Mouse (Mus musculus): ENCODE results near the gene Hhipl1. TPM values are rescaled to one million over a fixed set of nuclear protein-coding genes. Genes with fewer than 3 reads are reported as not detected.

The Hhipl1 gene
- total and polyA plus RNA-seq, 3 experiments, result not detected

DNA sequence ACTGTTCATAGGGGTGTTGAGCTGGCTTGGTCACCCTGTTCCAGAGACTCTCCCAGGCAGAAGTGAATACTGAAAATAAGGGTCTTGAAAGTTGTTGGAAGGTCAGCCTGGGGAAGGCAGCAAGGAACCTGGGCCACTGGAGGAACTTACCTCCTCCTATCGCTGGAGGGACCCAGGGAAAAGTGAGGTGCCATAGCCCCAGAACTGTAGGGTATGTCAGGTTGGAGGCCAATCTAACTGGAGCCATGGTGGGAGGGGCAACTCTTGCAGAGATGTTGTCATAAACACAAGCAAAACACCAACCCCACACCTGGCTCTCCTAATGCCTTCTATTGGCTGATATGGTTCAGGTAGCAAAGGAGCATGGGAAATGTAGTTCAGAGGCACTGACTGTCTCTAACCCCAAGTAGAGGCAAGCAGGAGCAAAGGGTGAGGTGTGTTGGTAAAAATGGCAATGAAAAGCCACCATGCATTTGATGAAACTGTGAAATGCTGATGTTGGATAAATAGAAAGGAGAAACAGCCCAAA, 7.2 kb downstream of the Hhipl1 start:
- DNase-seq (ENCODE audit: low read depth, low spot score), result no peak
- Histone ChIP-seq H3K4me1 (ENCODE audit: control insufficient read depth in 1 of 2, insufficient read depth in 2 of 2, low read length in 2 of 2) (no peaks in the 10 kb centered on the region), H3K4me3 (ENCODE audit: control insufficient read depth in 1 of 2, insufficient read depth in 1 of 2, low read depth in 2 of 2, low read length in 2 of 2) (no peak overlapping the region), H3K9me3 (replicated peaks; ENCODE audit: insufficient read depth, low read length) (no peaks in the 10 kb centered on the region), H3K27ac (ENCODE audit: control insufficient read depth, low read depth, low read length) (no peak overlapping the region), H3K36me3 (ENCODE audit: control insufficient read depth in 1 of 2, insufficient read depth in 2 of 2, low read length in 2 of 2) (no peaks in the 10 kb centered on the region), H3K27me3 (ENCODE audit: control insufficient read depth in 1 of 2, insufficient read depth in 2 of 2, low read length in 2 of 2) (no peaks in the 10 kb centered on the region), H3K9ac (ENCODE audit: control insufficient read depth, low read depth, low read length, poor library complexity, severe bottlenecking) (no peak overlapping the region), H3K79me2 (ENCODE audit: control insufficient read depth, insufficient read depth, low read length, poor library complexity) (no peaks in the 10 kb centered on the region)
- TF ChIP-seq POLR2AphosphoS5 (IDR thresholded peaks at IDR 0.05; ENCODE audit: borderline replicate concordance, low read depth, low read length) (no peak), RAD21 (IDR thresholded peaks at IDR 0.05; ENCODE audit: low read depth, low read length) (no peak), JUND (IDR thresholded peaks at IDR 0.05; ENCODE audit: low read depth, low read length) (no peak), ELF1 (IDR thresholded peaks at IDR 0.05; ENCODE audit: low read depth, low read length) (no peak), TBP (IDR thresholded peaks at IDR 0.05; ENCODE audit: low read depth, low read length) (no peak), TCF12 (IDR thresholded peaks at IDR 0.05; ENCODE audit: low read depth, low read length) (no peak), MYB (IDR thresholded peaks at IDR 0.05; ENCODE audit: low read depth, low read length) (no peak), GATA1 (IDR thresholded peaks at IDR 0.05; ENCODE audit: low read depth, low read length) (no peak)

DNA sequence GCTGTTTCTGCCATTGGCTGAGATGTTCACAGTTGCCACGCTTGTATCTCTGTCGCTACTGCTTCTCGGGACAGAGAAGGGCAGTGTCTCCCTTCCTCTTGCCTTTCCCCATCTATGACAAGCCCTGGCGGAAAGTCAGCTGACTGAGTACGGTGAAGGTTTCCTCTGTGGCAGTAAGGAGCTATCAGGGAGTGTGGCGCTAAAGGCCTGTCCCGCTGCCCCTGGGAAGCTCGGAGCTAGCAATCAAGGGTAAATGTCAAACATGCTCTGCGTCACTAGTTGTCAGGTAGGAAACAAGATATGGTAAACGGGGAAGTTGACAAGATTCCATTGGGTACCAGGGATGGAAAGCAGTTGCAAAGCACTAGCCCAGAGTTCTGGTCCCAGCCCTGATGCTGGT, 9.7 kb downstream of the Hhipl1 start:
- Histone ChIP-seq H3K9me3 (replicated peaks; ENCODE audit: insufficient read depth, low read length) (no peaks in the 10 kb centered on the region), H3K27ac (ENCODE audit: control insufficient read depth, low read depth, low read length) (no peak overlapping the region), H3K4me3 (ENCODE audit: control insufficient read depth in 1 of 2, insufficient read depth in 1 of 2, low read depth in 2 of 2, low read length in 2 of 2) (no peak overlapping the region), H3K9ac (ENCODE audit: control insufficient read depth, low read depth, low read length, poor library complexity, severe bottlenecking) (no peak overlapping the region), H3K4me1 (ENCODE audit: control insufficient read depth in 1 of 2, insufficient read depth in 2 of 2, low read length in 2 of 2) (no peaks in the 10 kb centered on the region), H3K27me3 (ENCODE audit: control insufficient read depth in 1 of 2, insufficient read depth in 2 of 2, low read length in 2 of 2) (no peaks in the 10 kb centered on the region), H3K79me2 (ENCODE audit: control insufficient read depth, insufficient read depth, low read length, poor library complexity) (no peaks in the 10 kb centered on the region), H3K36me3 (ENCODE audit: control insufficient read depth in 1 of 2, insufficient read depth in 2 of 2, low read length in 2 of 2) (no peaks in the 10 kb centered on the region)
- no peak for DNase-seq (ENCODE audit: low read depth, low spot score)
- TF ChIP-seq ZC3H11A (IDR thresholded peaks at IDR 0.05; ENCODE audit: low read depth, low read length) (no peak), MXI1 (IDR thresholded peaks at IDR 0.05; ENCODE audit: low read depth, low read length) (no peak), CTCF (IDR thresholded peaks at IDR 0.05 in 2 of 3, conservative IDR thresholded peaks at IDR 0.05 in 1 of 3; ENCODE audit: control insufficient read depth in 1 of 3, insufficient read depth in 1 of 3, low read depth in 2 of 3, low read length in 3 of 3, poor library complexity in 1 of 3, severe bottlenecking in 1 of 3) (no peak), SMC3 (IDR thresholded peaks at IDR 0.05; ENCODE audit: low read depth, low read length) (no peak), MYB (IDR thresholded peaks at IDR 0.05; ENCODE audit: low read depth, low read length) (no peak), BHLHE40 (IDR thresholded peaks at IDR 0.05; ENCODE audit: borderline replicate concordance, low read depth, low read length) (no peak), NRF1 (IDR thresholded peaks at IDR 0.05; ENCODE audit: insufficient read depth, low read depth, low read length, poor library complexity, severe bottlenecking) (no peak), RCOR1 (IDR thresholded peaks at IDR 0.05; ENCODE audit: low read depth, low read length) (no peak), POLR2AphosphoS5 (IDR thresholded peaks at IDR 0.05; ENCODE audit: borderline replicate concordance, low read depth, low read length) (no peak), JUND (IDR thresholded peaks at IDR 0.05; ENCODE audit: low read depth, low read length) (no peak), MYC (IDR thresholded peaks at IDR 0.05; ENCODE audit: low read depth, low read length) (no peak), KAT2A (conservative IDR thresholded peaks at IDR 0.05; ENCODE audit: low read depth, low read length) (no peak), UBTF (IDR thresholded peaks at IDR 0.05; ENCODE audit: borderline replicate concordance, insufficient read depth, low read depth, low read length) (no peak), CHD2 (IDR thresholded peaks at IDR 0.05; ENCODE audit: low read length) (no peak), HCFC1 (IDR thresholded peaks at IDR 0.05; ENCODE audit: low read depth, low read length) (no peak), ZMIZ1 (IDR thresholded peaks at IDR 0.05; ENCODE audit: low read depth, low read length) (no peak), MAX (IDR thresholded peaks at IDR 0.05; ENCODE audit: low read length) (no peak)

Data from MEL (cell line).